Mouse (Mus musculus) brain, embryonic 18.5 days (tissue): Measurements from ENCODE around the gene Speg.

Experiments used
- DNase-seq: peaks from one replicate; pipeline ENCODE4 v3.0.0-alpha.2; 2012; ENCODE audit warnings: low read depth, low spot score

Gene Speg

GRCm38 (mm10) chr1:75365510-75366137, 9.5 kb upstream of the Speg start:
- DNase-seq: no peak

DNA sequence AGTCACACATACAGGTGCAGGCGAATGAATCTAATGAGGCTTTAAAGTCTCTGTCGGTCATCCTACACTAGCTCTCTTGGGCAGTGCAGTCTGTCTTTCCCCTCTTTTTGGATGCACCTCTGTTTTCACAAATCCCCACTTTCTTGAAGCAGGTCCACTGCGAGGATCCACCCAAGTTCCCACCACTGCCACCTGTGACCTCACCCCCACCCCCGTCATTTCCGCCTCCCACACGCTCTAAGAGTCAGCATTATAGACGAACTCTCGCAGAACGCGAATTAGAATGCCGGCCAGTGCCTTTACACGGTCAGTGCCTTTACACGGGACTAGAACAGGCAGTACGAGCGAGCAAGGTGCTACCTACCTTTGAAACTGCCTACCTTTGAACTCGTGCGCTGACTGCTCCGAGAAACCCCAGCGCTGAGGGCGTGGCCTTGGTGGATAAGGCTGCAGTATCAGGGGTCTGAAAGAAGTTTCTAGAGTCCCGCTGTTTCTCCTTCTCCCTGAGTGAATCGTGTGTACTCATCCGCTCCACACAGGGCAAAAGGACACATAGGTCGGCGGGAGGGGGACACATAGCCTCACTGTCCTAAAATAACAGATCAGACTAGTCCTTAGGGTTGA, 5.6 kb upstream of the Speg start:
- DNase-seq: no peak

DNA sequence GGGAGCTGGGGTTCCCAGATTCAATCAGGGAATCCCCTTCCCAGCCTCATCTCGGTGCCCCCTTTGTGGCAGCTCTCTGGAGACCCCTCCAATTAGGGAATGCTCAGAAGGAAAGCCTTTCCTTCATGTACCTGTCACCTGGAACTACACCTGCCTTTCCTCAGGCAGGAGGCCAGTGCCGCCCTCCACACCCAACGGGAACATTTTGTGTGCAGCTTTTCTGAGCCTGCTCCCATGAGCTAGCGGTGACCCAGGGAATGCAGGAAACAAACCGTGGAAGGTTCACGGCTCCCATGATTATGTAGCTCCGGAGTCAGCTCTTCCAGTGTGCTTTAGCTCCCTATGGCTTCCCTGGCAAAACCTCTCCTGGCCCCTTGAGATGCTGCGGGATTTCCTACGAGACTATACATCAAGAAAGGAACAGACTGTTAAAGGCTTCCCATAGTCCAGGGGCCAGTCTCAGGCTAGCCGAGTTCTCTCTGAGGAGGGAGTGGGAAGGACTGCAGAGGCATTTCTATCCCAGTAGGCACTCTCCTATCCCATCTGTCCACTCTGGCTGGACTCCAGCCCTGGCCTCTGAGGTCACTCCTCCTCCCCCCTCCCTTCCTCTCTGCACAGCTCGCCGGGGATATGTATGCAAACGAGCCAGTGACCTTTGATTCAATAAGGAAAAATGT, 5.0 kb upstream of the Speg start:
- DNase-seq: no peak

GRCm38 (mm10) chr1:75371317-75372095, 3.6 kb upstream of the Speg start:
- DNase-seq: no peak

GRCm38 (mm10) chr1:75372450-75372849, 2.6 kb upstream of the Speg start:
- DNase-seq: no peak

- DNase-seq: no peak
These were observed 1.8 kb upstream of the Speg start for GRCm38 (mm10) chr1:75373276-75373675.

DNA sequence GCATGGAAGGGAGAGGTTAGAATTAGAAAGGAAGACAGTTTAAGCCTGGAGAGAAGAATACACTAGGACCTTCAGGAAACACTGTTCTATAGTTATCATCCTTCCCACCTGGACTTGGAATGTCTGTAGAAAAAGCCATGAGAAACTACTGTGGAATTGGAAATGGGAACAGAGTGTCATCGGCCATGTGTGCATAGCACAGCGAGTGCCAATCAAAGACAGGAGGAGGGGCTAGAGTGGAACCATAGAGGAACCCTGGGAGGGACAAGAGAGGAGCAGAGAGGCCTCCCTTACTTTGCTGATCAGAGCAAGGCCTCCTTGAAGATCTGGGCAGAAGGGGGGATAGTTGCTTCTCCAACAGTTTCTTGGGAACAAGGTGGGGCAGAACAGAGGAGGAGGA, 4.1 kb downstream of the Speg start:
- no peak for DNase-seq

- DNase-seq: no peak
These were observed 4.8 kb downstream of the Speg start for GRCm38 (mm10) chr1:75379931-75380330.

GRCm38 (mm10) chr1:75380951-75381350, 5.9 kb downstream of the Speg start:
- no peak for DNase-seq

- DNase-seq: no peak
These were observed 6.6 kb downstream of the Speg start for GRCm38 (mm10) chr1:75381482-75382355.

- DNase-seq: no peak
These were observed 7.4 kb downstream of the Speg start for GRCm38 (mm10) chr1:75382356-75383071.

- DNase-seq: no peak
These were observed 9.5 kb downstream of the Speg start for GRCm38 (mm10) chr1:75384470-75385141.

DNA sequence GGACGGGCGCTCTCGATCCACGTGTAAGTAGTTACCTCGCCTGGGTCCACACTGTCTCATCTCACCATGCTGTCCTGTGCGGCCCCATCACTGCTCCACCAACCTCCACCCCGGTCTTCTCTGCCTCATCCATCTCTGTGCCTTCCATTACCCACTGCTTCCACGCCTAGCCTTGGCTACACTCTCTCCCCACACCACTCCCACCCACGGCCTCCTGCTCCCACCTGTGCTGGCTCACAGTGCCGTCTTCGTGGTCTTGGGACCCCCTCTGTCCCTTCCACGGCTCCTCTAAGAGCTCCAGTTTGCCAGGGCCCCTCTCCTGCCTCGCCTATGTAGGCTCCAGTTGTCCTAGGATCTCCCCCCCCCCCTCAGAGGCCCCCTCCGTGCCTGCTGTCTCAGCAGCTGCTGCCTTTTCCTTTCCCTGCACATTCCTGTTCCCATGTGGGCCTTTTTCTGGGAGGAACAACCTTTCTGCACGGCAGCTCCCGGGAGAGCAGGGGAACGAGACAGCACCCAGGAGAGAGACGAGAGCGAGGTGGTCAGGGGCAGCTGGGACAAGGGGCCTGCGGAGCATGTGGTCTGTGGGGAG, 10.1 kb downstream of the Speg start:
- DNase-seq: no peak

- no peak for DNase-seq
These were observed 11.1 kb downstream of the Speg start for GRCm38 (mm10) chr1:75386149-75386548.

GRCm38 (mm10) chr1:75387469-75387928, 12.4 kb downstream of the Speg start:
- no peak for DNase-seq

GRCm38 (mm10) chr1:75387929-75388897, 13.1 kb downstream of the Speg start:
- no peak for DNase-seq

DNA sequence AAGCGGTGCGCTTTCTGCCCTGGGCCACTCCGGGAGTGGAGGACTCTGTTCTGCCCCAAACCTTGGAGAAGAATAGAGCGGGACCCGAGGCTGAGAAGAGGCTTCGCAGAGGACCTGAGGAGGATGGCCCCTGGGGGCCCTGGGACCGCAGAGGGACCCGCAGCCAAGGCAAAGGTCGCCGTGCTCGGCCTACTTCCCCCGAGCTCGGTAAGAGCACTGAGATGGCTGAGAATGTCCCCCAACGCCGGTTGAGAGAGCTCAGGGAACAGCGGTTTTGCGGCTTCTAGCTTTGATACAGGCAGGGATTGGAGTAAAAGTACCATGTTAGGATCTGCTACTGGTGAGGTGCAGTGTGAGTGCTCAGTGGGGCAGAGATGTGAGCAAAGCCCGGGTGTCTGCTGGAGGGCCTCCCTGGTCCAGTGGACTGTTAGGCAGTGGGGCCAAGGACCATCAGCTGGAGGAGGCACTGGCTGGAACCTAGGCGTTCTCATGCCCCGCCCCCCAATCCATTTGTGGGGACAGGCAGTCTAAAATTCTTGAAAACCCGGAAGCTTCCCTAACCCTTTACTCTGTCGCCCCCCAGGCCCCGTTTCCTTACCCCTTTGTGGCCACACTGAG, 13.9 kb downstream of the Speg start:
- no peak for DNase-seq

DNA sequence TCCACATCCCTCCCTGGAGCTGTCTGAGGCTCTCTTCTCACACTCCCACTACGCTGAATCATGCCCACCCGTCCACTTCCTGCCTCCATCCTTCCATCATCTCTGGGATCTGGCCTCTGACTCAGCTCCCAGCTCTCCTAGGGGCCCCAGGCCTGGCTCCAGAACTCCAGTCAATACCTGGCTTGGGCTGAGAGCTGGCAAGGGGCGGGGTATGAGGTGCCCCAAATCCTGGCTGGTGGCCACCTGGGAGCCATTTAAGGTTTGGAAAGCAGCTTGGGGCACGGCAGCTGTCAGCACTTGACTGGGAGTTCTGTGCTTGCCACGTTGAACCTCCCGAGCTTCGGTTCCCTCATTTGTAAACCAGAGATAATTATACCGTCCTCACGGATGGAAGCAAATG, 18.0 kb downstream of the Speg start:
- DNase-seq: no peak
